Mouse (Mus musculus): Measurements from ENCODE around the gene Polr1e.
"Not testable (repeated sequence)": the region's sequence is repeated elsewhere in the genome, so short reads cannot be mapped to it uniquely, and the experiment has no call there.

GRCm38 (mm10) chr4:44993179-44993578 lies 25.2 kb upstream of the Polr1e start:
- not testable (repeated sequence) for TF ChIP-seq CTCF (IDR thresholded peaks at IDR 0.05; ENCODE audit: low read depth, low read length); POLR2A (IDR thresholded peaks at IDR 0.05; ENCODE audit: borderline replicate concordance, low read depth, low read length)

All from bone marrow macrophage, adult 2 months (primary cell).